Mouse (Mus musculus): ENCODE measurements around the gene Theg.

Theg gene

GRCm38 (mm10) chr10:79556951-79557350 is 30.2 kb downstream of the Theg start:
- no peak for DNase-seq (ENCODE audit: low read depth, low spot score)

- no peak for DNase-seq (ENCODE audit: low read depth, low spot score)
Observed at GRCm38 (mm10) chr10:79555238-79555724, 31.9 kb downstream of the Theg start.

GRCm38 (mm10) chr10:79554330-79555237 is 32.5 kb downstream of the Theg start, which contains the start of gene Mier2:
Gene Mier2, minus strand, starts transcription at chr10:79555199.
- peak; percentile 36 for DNase-seq (ENCODE audit: low read depth, low spot score)

- DNase-seq (ENCODE audit: low read depth, low spot score) = no peak
Observed at GRCm38 (mm10) chr10:79553691-79554090, 33.4 kb downstream of the Theg start.

- DNase-seq (ENCODE audit: low read depth, low spot score) = no peak
Observed at GRCm38 (mm10) chr10:79553176-79553575, 34.0 kb downstream of the Theg start.

GRCm38 (mm10) chr10:79552531-79552930 is 34.6 kb downstream of the Theg start:
- no peak for DNase-seq (ENCODE audit: low read depth, low spot score)

GRCm38 (mm10) chr10:79550366-79550765 is 36.8 kb downstream of the Theg start:
- no peak for DNase-seq (ENCODE audit: low read depth, low spot score)

- DNase-seq (ENCODE audit: low read depth, low spot score) = no peak
Observed at GRCm38 (mm10) chr10:79548971-79549723, 38.0 kb downstream of the Theg start.

- no peak for DNase-seq (ENCODE audit: low read depth, low spot score)
Observed at GRCm38 (mm10) chr10:79548546-79548945, 38.6 kb downstream of the Theg start.

GRCm38 (mm10) chr10:79547148-79547675 is 39.9 kb downstream of the Theg start:
- DNase-seq (ENCODE audit: low read depth, low spot score) = no peak

GRCm38 (mm10) chr10:79546483-79546882 is 40.6 kb downstream of the Theg start:
- no peak for DNase-seq (ENCODE audit: low read depth, low spot score)

GRCm38 (mm10) chr10:79545891-79546290 is 41.2 kb downstream of the Theg start:
- no peak for DNase-seq (ENCODE audit: low read depth, low spot score)

- no peak for DNase-seq (ENCODE audit: low read depth, low spot score)
Observed at GRCm38 (mm10) chr10:79544631-79545030, 42.5 kb downstream of the Theg start.

- no peak for DNase-seq (ENCODE audit: low read depth, low spot score)
Observed at GRCm38 (mm10) chr10:79543884-79544597, 43.1 kb downstream of the Theg start.

GRCm38 (mm10) chr10:79542171-79542570 is 45.0 kb downstream of the Theg start:
- no peak for DNase-seq (ENCODE audit: low read depth, low spot score)

GRCm38 (mm10) chr10:79541522-79541921 is 45.6 kb downstream of the Theg start:
- no peak for DNase-seq (ENCODE audit: low read depth, low spot score)

- no peak for DNase-seq (ENCODE audit: low read depth, low spot score)
Observed at GRCm38 (mm10) chr10:79540746-79541145, 46.4 kb downstream of the Theg start.

- no peak for DNase-seq (ENCODE audit: low read depth, low spot score)
Observed at GRCm38 (mm10) chr10:79539701-79540495, 47.2 kb downstream of the Theg start.

- DNase-seq (ENCODE audit: low read depth, low spot score) = no peak
Observed at GRCm38 (mm10) chr10:79538873-79539272, 48.3 kb downstream of the Theg start.

- DNase-seq (ENCODE audit: low read depth, low spot score) = no peak
Observed at GRCm38 (mm10) chr10:79538323-79538722, 48.8 kb downstream of the Theg start.

- no peak for DNase-seq (ENCODE audit: low read depth, low spot score)
Observed at GRCm38 (mm10) chr10:79537781-79538180, 49.4 kb downstream of the Theg start.

All from skeletal muscle tissue, adult 2 months (tissue).